Mouse (Mus musculus) bone marrow macrophage, adult 2 months (primary cell): Measurements from ENCODE around the gene Psmb3.

Experiments
- CTCF ChIP-seq: IDR thresholded peaks from 2 replicates; pipeline ENCODE4 v1.5.1; 2012; ENCODE audit warnings: low read depth, mild to moderate bottlenecking, low read length, moderate library complexity
- POLR2A ChIP-seq: IDR thresholded peaks from 2 replicates; pipeline ENCODE4 v1.6.1; 2012; ENCODE audit warnings: mild to moderate bottlenecking, low read depth, low read length, borderline replicate concordance

- TF ChIP-seq POLR2A (no peak), CTCF (no peak)
These were observed 18.4 kb upstream of the Psmb3 start for GRCm38 (mm10) chr11:97684766-97685165.
